Mouse (Mus musculus) CD4-positive naive resting alpha-beta T cell, adult 57 days (primary cell): ENCODE results near the gene Phf11a. TPM values are rescaled to one million over a fixed set of nuclear protein-coding genes. Genes with fewer than 3 reads are reported as not detected.

Source experiments
- total RNA-seq: library from RNA; stranded (reverse); gene quantifications from one replicate; pipeline ENCODE4 v1.2.4, GENCODE M21; 2023

The Phf11a gene
- 5.5 TPM for total RNA-seq

GRCm38 (mm10) chr14:59297391-59297790 is at the start of gene Phf11a:
Phf11a (minus strand) TSS chr14:59297522.

GRCm38 (mm10) chr14:59341189-59341588 is 43.9 kb upstream of the Phf11a start, which contains the start of gene Phf11b:
Phf11b (minus strand) TSS chr14:59341351.

GRCm38 (mm10) chr14:59260056-59260455 is 37.3 kb downstream of the Phf11a start, which contains the start of gene Gm6904:
Gm6904 (minus strand) TSS chr14:59260216.

Other genes with a start within 250 kb of the Phf11a start
- not detected for gene 1700129C05Rik, start 154.6 kb downstream of the Phf11a start, total RNA-seq
- gene Gm5142, start 118.8 kb downstream of the Phf11a start, total RNA-seq, result not detected
- 98.0 TPM for gene Rcbtb1, start 96.3 kb downstream of the Phf11a start, total RNA-seq
- gene Gm6904, start 37.3 kb downstream of the Phf11a start, total RNA-seq, result 4.9 TPM
- gene Phf11b, start 43.8 kb upstream of the Phf11a start, total RNA-seq, result 35.6 TPM
- 8.4 TPM for gene Phf11d, start 67.9 kb upstream of the Phf11a start, total RNA-seq
- gene Phf11c, start 97.9 kb upstream of the Phf11a start, total RNA-seq, result 13.4 TPM
- 37.7 TPM for gene Setdb2, start 143.4 kb upstream of the Phf11a start, total RNA-seq
- 28.3 TPM for gene Cab39l, start 143.4 kb upstream of the Phf11a start, total RNA-seq